Mouse (Mus musculus) thymus, adult 2 months (tissue): Measurements from ENCODE around the gene Kmt2d. TPM values are rescaled to one million over a fixed set of nuclear protein-coding genes. Genes with fewer than 3 reads are reported as not detected.

Experiments used
- DNase-seq: peaks from one replicate; pipeline ENCODE4 v3.0.0; 2021
- H3K27ac ChIP-seq: fragments of 200-500 bp; 2 replicates; pipeline ENCODE4 v1.5.1; 2012; ENCODE audit warnings: low read length, control low read depth; ENCODE audit not compliant: control insufficient read depth, insufficient read depth
- H3K27me3 ChIP-seq: fragments of 200-500 bp; 2 replicates; pipeline ENCODE4 v1.6.1; 2012; ENCODE audit warnings: mild to moderate bottlenecking, low read length, moderate library complexity, mixed read lengths; ENCODE audit not compliant: control insufficient read depth, insufficient read depth
- H3K36me3 ChIP-seq: fragments of 200-500 bp; 2 replicates; pipeline ENCODE4 v1.6.1; 2012; ENCODE audit warnings: mild to moderate bottlenecking, low read length, moderate library complexity; ENCODE audit not compliant: control insufficient read depth, insufficient read depth
- H3K4me1 ChIP-seq: fragments of 200-500 bp; replicated peaks from 2 replicates; pipeline ENCODE4 v1.6.1; 2012; ENCODE audit warnings: low read length; ENCODE audit not compliant: control insufficient read depth, insufficient read depth
- H3K4me3 ChIP-seq: fragments of 200-500 bp; 2 replicates; pipeline ENCODE4 v1.5.1; 2012; ENCODE audit warnings: mild to moderate bottlenecking, low read length, control low read depth, moderate library complexity; ENCODE audit not compliant: control insufficient read depth, insufficient read depth
- CTCF ChIP-seq: fragments of 200-500 bp; IDR thresholded peaks from 2 replicates; pipeline ENCODE4 v1.5.1; 2012; ENCODE audit warnings: mild to moderate bottlenecking, control low read depth, low read length, moderate library complexity, borderline replicate concordance; ENCODE audit not compliant: control insufficient read depth, poor library complexity, insufficient read depth; ENCODE audit errors: extremely low read depth
- POLR2A ChIP-seq: fragments of 200-500 bp; IDR thresholded peaks from 2 replicates; pipeline ENCODE4 v1.6.1; 2012; ENCODE audit warnings: mild to moderate bottlenecking, low read length, control low read depth, moderate library complexity; ENCODE audit not compliant: control insufficient read depth, poor library complexity, insufficient read depth; ENCODE audit errors: extremely low read depth
- WGBS: fragments of 180-500 bp; shearing (Covaris S2); methylation state at CpG from one replicate; pipeline ENCODE4 v1.1.7; 2018; 5-methylcytosine and 5-hydroxymethylcytosine counted together
- polyA plus RNA-seq: library from polyadenylated mRNA; depleted of rRNA; stranded (reverse); fragments of >200 nt; gene quantifications from 2 replicates; pipeline ENCODE4 v1.2.3, GENCODE M21; 2012

Gene Kmt2d
- polyA plus RNA-seq, 1 experiment = 69.1 TPM

DNA sequence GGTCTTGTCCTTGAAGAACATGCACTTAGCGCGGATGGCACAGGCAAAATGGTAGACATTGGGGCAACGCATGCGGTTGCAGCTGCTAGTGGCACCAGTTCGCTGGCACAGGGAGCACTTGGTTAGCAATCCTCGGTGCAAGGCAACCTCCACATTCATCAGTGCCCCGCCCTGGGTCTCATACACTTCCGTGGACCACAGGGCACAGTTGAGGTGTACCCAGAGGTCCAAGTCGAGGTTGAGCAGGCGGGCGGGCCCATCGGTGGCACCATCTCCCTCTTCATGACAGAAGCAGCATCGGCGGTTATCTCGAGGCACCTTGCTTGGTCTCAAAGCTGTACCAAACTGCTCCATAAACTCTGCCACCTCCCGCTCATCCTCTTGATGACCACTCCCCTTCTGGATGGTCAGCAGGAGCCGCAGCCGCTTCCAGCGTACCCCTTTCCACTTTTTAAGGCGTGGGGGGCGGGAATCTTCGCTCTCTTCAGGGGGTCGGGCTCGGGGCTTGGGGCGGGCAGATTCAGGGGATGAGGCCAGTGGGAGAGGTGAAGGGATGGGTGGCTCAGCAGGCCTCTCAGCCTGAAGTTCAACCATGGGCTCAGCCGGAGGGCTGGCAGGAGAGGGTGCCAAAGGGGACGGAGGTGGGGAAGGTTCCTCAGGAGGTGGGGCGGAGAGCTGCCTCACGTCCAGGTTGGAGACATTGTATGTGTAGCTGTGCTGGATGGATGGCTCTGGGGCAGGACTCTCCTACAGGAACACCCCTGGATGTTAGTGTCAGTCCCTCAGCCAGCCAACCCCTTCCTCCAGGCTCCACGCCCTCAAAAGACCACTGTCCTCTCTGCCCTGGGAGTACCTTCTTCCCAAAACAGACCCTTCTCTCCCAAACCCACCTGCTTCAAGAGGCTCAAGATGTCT lies 31.1 kb downstream of the Kmt2d start:
- TF ChIP-seq POLR2A = no peak
- DNase-seq = no peak
- WGBS = 97% methylated on average over 30 of the region's 30 CpGs
- no peaks in the 10 kb centered on the region for H3K27me3 ChIP-seq
- H3K4me1 ChIP-seq = no peaks in the 10 kb centered on the region
- H3K27ac ChIP-seq = no peak overlapping the region
- no peak overlapping the region for H3K4me3 ChIP-seq
- peaks cover 94% of the 10 kb centered on the region for H3K36me3 ChIP-seq

DNA sequence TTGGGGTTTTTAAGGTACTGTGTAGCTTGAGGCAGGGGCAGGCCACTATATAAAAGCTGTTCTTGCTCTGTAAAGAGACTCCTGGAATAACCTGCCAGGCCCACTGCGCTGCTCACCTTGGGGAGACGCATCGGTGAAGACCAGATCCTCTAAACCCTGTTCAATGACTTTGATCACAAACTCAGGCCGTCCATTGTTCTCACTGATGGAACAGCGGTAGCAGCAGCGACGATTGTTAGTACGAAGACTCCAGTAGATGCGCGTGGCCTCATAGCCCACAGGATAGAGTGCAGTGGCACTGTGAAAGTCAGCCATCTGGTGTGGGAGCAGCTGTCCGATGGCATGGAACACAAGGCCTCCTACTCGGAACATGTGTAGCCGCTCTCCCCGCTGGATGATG lies 31.8 kb downstream of the Kmt2d start:
- no peaks in the 10 kb centered on the region for H3K4me1 ChIP-seq
- H3K4me3 ChIP-seq = no peak overlapping the region
- no peak overlapping the region for H3K27ac ChIP-seq
- DNase-seq = no peak
- H3K27me3 ChIP-seq = no peaks in the 10 kb centered on the region
- 98% methylated on average over 14 of the region's 14 CpGs for WGBS
- H3K36me3 ChIP-seq = peaks cover 94% of the 10 kb centered on the region
- no peak for TF ChIP-seq POLR2A
- no peak for TF ChIP-seq CTCF

- H3K4me1 ChIP-seq = 0 out of 2 replicates have a peak, but pooled peaks cover under 1% of the 10 kb centered on the region
- 90% methylated on average over 4 of the region's 4 CpGs for WGBS
- DNase-seq = no peak
- no peaks in the 10 kb centered on the region for H3K27me3 ChIP-seq
- TF ChIP-seq POLR2A = no peak
- TF ChIP-seq CTCF = no peak
- H3K36me3 ChIP-seq = peaks cover 88% of the 10 kb centered on the region
- H3K4me3 ChIP-seq = no peak overlapping the region
- no peak overlapping the region for H3K27ac ChIP-seq
These were observed 33.3 kb downstream of the Kmt2d start for GRCm38 (mm10) chr15:98837743-98838103.

GRCm38 (mm10) chr15:98837006-98837742 lies 33.8 kb downstream of the Kmt2d start:
- DNase-seq = no peak
- H3K27ac ChIP-seq = no peak overlapping the region
- TF ChIP-seq CTCF (no peak), POLR2A (no peak)
- H3K4me3 ChIP-seq = no peak overlapping the region
- H3K27me3 ChIP-seq = no peaks in the 10 kb centered on the region
- WGBS = 97% methylated on average over 21 of the region's 21 CpGs
- peaks cover 5% of the 10 kb centered on the region for H3K4me1 ChIP-seq
- peaks cover 82% of the 10 kb centered on the region for H3K36me3 ChIP-seq

DNA sequence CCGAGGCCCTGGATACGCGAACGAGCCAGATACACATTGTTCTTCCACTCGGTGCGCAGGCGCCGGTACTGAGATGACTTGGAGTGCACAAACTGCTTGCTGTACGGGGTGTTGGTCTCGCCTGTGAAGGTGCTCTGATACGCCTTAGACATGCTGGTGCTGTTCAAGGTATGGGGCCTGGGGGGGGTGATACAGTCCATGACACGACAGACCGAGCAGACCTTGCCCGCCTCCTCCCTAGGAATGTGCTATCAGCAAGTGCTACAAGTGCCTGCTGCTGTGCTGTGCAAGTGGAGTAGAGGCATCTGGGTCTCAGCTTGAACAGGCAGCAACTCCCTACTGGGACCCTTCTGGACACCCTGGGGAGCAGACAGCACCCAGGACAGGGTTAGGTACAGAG lies 35.7 kb downstream of the Kmt2d start:
- TF ChIP-seq CTCF = no peak
- no peak for TF ChIP-seq POLR2A
- H3K4me1 ChIP-seq = peaks cover 6% of the 10 kb centered on the region
- no peaks in the 10 kb centered on the region for H3K27me3 ChIP-seq
- DNase-seq = no peak
- no peak overlapping the region for H3K27ac ChIP-seq
- H3K36me3 ChIP-seq = peaks cover 66% of the 10 kb centered on the region
- 98% methylated on average over 14 of the region's 14 CpGs for WGBS
- no peak overlapping the region for H3K4me3 ChIP-seq

DNA sequence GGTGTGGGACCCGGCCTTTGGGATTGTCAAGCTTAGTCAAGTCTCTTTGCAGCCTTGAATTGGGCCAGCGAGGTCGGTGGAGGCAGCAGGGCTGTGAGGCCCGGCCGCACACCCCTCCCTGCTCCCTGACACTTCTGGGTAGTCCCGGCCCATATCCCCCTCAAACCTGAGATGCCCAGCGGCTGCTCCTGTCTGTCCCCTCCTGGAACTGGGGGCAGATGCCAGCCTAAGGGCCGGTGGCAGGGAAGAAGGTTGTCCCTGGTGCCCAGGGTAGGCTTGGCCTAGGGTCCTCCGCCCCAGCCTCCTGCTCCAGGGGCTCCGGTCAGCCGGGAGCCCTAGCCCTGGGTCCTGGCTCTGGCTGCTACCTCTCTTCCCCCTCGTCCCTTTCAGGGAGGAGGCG lies 36.9 kb downstream of the Kmt2d start:
- peaks cover 15% of the 10 kb centered on the region for H3K4me1 ChIP-seq
- H3K36me3 ChIP-seq = peaks cover 54% of the 10 kb centered on the region

More for the DNA sequence above, 36.9 kb downstream of the Kmt2d start:
- Histone ChIP-seq H3K27ac (no peak overlapping the region), H3K4me3 (no peak overlapping the region), H3K27me3 (no peaks in the 10 kb centered on the region)
- no peak for TF ChIP-seq CTCF
- TF ChIP-seq POLR2A = no peak
- 96% methylated on average over 13 of the region's 13 CpGs for WGBS
- DNase-seq = no peak
